Mouse (Mus musculus) right cerebral cortex, postnatal 25 days (tissue): ENCODE data around the gene Ice1.
A peak's percentile ranks its signal among the peaks of the same experiment; 100 is the strongest.

Source experiments
- DNase-seq: peaks from one replicate; pipeline ENCODE4 v3.0.0; 2022

Ice1 gene

GRCm38 (mm10) chr13:70637662-70638291, 343 bp upstream of the Ice1 start:
- DNase-seq = peak; percentile 96

- no peak for DNase-seq
Observed at GRCm38 (mm10) chr13:70636706-70637105, 728 bp downstream of the Ice1 start.

- DNase-seq = no peak
Observed at GRCm38 (mm10) chr13:70635591-70635990, 1.8 kb downstream of the Ice1 start.

- DNase-seq = no peak
Observed at GRCm38 (mm10) chr13:70626416-70626815, 11.0 kb downstream of the Ice1 start.

GRCm38 (mm10) chr13:70625665-70626064, 11.8 kb downstream of the Ice1 start:
- no peak for DNase-seq

- no peak for DNase-seq
Observed at GRCm38 (mm10) chr13:70624445-70624844, 13.0 kb downstream of the Ice1 start.

- DNase-seq = no peak
Observed at GRCm38 (mm10) chr13:70622461-70623057, 14.9 kb downstream of the Ice1 start.

- no peak for DNase-seq
Observed at GRCm38 (mm10) chr13:70621509-70621908, 15.9 kb downstream of the Ice1 start.

- no peak for DNase-seq
Observed at GRCm38 (mm10) chr13:70612837-70613236, 24.6 kb downstream of the Ice1 start.

GRCm38 (mm10) chr13:70610431-70611420, 26.7 kb downstream of the Ice1 start:
- DNase-seq = peak; percentile 53

- no peak for DNase-seq
Observed at GRCm38 (mm10) chr13:70609632-70610031, 27.8 kb downstream of the Ice1 start.

GRCm38 (mm10) chr13:70605366-70605765, 32.1 kb downstream of the Ice1 start:
- no peak for DNase-seq

GRCm38 (mm10) chr13:70604723-70605122, 32.7 kb downstream of the Ice1 start:
- DNase-seq = no peak

GRCm38 (mm10) chr13:70601566-70601965, 35.9 kb downstream of the Ice1 start:
- DNase-seq = no peak

- DNase-seq = no peak
Observed at GRCm38 (mm10) chr13:70599964-70600619, 37.3 kb downstream of the Ice1 start.

GRCm38 (mm10) chr13:70598941-70599340, 38.5 kb downstream of the Ice1 start:
- DNase-seq = peak; percentile 41

GRCm38 (mm10) chr13:70596901-70597300, 40.5 kb downstream of the Ice1 start:
- no peak for DNase-seq

GRCm38 (mm10) chr13:70590248-70590762, 47.1 kb downstream of the Ice1 start:
- no peak for DNase-seq

- DNase-seq = peak; percentile 65
Observed at GRCm38 (mm10) chr13:70586969-70587368, 50.5 kb downstream of the Ice1 start.

- DNase-seq = no peak
Observed at GRCm38 (mm10) chr13:70582517-70582916, 54.9 kb downstream of the Ice1 start.

- no peak for DNase-seq
Observed at GRCm38 (mm10) chr13:70581509-70581908, 55.9 kb downstream of the Ice1 start.

GRCm38 (mm10) chr13:70574216-70574615, 63.2 kb downstream of the Ice1 start:
- DNase-seq = no peak

- no peak for DNase-seq
Observed at GRCm38 (mm10) chr13:70567889-70568288, 69.5 kb downstream of the Ice1 start.
